Mouse (Mus musculus) gastrocnemius, postnatal 36 days (tissue): ENCODE measurements at regions not wholly inside any gene's neighbourhood (a gene's known extent, or its start where the extent isn't known, plus 50 kb on each side); places are given as distances from the start of the nearest gene placed in this dataset.
A peak's percentile ranks its signal among the peaks of the same experiment; 100 is the strongest.

ENCODE experiments used
- DNase-seq, 2 experiments: peaks; one replicate each; pipeline ENCODE4 v3.0.0; 2022
- intact Hi-C: fragments of 180-260 bp; cut with DNase I; formaldehyde crosslinking; loops from one replicate; pipeline ENCODE4 v1.15.1; 2025

DNA sequence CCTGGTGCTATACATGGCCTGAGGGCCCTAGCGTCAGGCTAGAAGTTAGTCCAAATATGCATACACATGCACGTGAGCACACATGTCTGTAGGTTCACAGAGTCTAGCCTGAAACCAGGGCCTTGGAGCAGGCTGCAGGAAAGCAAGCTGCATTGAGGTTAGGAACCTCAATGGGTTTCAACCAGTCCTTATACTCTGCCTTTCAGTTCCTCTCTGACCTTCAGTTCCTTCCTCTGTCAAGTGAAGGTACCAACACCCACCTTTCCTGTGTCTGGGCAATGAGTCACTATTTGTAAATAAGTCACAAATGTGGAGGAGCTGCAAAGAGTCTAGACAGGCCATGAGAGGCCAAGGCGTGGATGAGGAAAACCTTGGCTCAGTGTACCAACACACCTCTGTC is 89.1 kb upstream of the Zfp703 start:
- DNase-seq = no peak
- intact Hi-C loops = no loop called here

DNA sequence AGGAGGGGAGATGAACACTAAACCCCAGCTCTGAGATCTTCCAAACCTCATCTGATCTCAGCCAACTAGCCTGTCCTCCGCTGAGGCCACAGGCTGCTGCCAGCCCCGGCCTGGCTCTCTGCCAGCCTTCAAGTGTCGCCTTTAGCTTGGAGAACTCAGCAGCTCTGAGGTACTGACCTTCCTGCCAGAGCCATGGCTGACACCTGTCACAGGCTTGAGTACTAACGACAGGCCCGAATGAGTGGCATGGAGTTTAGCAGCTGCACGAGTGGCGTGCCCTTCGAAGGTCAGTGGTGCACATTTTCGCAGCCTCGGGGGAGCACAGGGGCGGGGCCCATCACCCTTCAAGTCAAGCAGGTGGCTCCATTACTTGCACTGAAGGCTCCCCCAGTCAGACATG is 85.2 kb upstream of the Zfp703 start:
- DNase-seq = peak; percentile 54 to 64
- intact Hi-C loops = loop anchor here (5.0 kb wide), 1 partner anchor 80 kb away; no protein-coding TSS in a partner anchor

DNA sequence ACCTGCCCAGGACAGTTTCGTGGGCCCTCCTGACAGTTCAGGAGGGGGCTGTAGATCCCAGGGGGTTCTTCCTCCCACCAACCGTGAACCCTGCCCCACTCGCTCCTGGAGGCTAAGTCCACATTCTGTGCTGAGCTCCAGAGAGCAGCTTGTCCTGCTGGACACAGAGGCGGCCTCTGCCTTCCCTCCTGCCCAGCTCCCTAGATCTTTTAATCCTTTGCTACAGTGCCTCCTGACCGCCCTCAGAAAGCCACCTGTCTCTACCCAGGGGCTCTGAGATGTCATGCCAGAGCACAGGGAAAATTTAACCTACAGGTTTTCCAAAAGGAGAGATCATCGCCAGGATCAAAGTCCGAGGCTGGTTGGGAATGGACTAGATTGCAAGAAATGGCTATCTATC is 84.7 kb upstream of the Zfp703 start:
- intact Hi-C loops = loop anchor here (5.0 kb wide), 1 partner anchor 80 kb away; no protein-coding TSS in a partner anchor

DNA sequence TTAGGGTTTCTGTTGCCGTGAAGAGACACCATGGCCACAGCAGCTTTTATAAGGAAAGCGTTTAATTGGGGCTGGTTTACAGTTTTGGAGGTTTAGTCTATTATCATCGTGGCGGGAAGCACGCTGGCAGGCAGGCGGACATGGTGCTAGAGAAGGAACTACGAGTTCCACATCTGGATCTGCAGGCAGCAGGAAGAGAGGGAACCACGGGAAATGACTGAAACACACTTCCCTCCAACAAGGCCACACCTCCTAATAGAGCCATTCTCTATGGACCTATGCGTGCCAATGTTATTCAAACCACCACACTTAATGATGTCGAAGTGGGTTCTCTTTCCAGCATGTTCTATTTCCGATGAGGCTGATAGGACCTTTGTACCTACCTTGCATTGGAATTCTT is 81.3 kb upstream of the Zfp703 start:
- intact Hi-C loops = no loop called here
- DNase-seq = no peak

More for the DNA sequence above, 84.7 kb upstream of the Zfp703 start:
- DNase-seq = no peak

DNA sequence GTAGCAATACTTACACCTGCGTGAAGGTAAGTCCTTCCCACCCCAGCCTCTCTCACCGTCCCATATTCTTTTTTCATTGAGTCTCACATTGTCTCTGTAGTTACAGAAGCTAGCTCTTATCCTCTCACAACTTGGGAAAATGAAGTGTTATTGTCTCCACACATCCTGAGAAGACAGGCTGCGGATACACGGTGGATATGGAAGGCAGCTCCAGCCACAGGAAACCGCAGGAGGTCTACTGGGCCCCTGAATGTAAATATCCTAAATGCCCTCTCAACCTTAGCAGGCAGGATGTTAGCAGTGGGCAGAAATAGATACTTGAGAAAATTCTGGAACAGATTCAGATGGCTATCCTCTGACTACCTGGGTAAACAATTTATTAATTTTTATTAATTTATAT is 73.8 kb upstream of the Zfp703 start:
- intact Hi-C loops = no loop called here
- DNase-seq = no peak

DNA sequence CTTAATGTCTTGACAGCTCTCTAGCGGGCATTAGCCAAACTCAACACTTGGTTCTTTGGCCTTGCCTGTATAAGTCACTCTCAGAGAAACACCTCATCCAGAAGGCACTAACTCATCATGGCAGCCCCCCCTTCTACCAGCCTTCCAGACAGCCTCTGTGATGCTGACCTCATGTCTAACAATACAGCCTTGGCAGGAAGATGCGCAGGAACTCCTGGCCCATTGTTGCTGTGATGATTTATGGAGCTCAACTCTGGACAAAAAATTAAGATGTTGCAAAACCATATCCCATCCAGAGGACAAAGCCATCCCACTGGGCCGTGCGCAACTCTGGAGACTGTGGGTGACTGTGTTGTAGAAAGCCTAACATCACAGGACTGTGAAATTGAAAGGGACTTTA is 70.9 kb upstream of the Zfp703 start:
- intact Hi-C loops = no loop called here
- no peak for DNase-seq

DNA sequence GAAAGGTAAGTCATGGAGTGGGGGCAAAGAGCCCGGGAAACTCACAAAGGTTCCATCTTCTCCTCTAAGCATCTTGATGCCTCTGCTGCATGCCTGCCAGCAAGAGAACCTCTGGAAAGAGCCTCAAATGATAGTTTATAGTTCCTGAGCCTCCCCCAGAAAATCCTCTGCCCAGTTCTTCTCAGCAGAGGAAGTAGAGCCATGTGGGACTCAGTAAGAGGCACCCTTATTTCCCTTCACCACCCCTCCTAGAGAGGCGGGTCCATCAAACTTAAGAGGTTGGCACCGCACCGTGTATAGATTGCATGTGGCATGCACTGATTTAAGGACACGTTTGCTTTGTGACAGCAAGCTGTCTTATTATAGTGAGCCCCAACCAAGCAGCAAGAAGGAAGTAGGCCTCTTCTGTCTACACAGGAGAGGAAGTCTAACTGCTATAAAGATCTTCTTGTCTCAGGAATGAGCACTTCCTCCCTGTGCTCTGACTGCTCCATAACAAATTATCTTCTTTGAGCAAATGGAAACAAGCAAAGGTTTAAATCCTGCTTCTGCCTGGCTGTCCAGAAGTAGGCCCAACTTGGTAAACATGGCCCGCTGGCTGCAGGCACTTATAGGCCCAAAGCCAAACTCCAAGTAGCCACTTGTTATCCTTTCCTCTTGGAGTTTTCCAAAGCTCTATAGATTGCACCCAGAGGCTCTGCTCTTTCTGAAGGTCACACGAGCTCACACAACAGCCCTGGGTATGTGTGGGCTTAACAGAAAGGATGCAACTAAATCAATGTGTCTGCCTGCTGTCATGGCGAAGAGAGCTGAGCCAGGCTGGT is 69.6 kb upstream of the Zfp703 start:
- intact Hi-C loops = no loop called here
- no peak for DNase-seq

DNA sequence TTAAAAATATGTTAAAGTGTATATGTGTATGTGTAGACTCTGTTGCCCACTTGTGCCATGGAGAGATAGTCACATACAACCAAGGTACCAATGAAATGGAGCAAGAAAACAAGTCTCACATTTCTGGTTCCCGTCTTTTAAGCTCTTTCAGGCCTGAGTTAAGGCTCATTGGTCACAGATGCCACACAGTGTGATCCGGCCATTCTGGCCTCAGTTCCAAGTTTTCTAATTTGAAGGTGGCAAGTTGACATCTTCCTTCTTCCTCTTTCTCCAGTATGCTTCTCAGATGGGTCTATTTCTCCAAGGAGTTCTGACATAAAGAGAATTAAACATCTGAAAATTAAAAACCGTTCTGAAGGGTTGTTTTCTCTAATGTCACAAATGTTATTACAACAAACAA is 66.9 kb upstream of the Zfp703 start:
- DNase-seq = no peak
- intact Hi-C loops = no loop called here

DNA sequence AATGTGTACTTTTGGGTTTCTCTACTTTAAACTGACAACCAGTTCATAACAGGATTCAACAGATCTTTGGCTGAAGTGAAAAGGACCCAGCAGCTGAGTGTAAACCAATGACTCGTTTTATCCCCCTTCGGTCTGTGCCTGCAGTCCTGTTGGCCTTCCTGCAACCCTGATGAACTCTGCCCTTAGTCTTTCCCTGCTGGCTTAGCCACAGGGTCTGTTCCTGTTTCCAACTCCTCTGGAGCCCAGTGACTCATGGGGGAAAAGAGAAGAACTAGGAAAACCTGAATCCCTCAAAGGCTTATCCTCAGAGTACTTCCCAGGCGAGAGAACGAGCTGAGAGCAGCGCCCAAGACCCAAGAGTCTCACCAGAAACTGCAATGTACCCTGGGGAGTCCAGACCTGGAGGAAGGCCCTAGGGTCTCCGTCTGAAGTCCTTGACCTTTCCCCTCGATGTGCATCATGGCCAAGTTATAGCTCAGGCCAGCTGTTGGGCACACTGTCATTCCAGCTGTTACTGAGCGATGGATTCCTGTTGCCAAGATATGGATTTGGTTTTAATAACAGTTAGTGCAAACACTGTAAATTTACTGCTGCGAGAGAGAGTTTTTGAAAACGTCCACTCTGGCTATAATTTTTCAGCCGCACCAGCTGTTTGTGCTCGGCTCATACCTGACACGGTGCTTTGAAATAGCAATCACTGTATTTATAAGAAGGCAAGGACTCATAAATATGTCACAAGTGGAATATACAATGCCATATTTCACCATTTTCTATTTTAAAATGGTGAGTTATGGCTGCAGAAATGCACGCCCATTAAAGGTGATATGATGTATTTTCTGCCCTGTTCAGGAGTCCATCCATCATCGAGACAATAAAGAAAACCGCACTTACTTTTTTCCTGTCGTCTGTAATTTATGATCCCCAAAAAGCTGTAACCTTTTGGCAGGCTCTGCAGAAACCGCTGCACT is 63.3 kb upstream of the Zfp703 start:
- intact Hi-C loops = no loop called here
- DNase-seq = no peak

DNA sequence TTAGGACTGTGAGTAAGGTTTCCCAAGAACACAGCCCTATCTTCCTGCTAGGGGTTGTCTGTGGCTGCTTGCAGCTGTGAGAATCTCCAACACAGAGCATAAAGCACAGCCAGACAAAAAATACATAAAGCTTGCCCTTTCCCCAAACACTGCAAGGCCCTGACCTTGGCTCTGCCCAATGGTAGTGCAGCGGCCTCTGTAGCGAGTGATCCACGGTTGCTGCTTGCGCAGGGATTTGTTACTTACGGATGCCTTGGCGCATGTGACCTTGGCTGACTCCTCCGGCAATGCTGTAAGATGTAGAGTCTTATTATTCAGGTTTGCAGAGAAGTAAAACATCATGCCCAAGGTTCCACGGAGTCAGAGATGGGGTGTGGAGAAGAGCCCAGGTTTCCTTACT is 61.4 kb upstream of the Zfp703 start:
- intact Hi-C loops = no loop called here
- no peak for DNase-seq

DNA sequence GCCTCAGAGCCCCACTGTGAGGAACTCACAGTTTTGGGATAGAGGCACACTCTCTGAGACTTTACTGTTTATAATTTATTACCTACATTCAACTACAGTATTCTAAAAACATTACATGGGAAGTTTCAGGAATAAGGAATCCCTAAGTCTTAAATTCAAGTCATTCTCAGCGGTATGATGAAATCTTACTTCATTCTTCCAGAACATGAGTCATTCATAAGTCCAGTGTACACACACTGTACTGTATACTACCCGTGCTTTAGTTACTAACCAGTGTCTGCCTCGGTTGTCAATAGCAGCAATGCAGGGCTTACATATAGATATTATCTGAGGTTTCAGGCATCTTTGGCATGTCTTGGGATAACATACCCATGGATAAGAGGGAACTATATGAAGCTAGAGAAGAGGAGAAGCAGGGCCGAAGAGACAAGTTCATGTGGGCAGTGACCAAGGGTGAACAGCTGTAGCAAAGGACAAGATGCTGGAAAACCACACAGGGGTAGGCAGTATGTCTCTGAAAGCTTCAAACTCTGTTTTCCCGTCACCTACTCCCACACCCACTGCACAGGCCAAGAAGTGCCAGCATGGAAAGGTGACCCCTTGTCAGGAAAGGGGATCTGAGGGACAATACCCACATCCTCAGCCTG is 55.5 kb upstream of the Zfp703 start:
- DNase-seq = no peak
- intact Hi-C loops = no loop called here

DNA sequence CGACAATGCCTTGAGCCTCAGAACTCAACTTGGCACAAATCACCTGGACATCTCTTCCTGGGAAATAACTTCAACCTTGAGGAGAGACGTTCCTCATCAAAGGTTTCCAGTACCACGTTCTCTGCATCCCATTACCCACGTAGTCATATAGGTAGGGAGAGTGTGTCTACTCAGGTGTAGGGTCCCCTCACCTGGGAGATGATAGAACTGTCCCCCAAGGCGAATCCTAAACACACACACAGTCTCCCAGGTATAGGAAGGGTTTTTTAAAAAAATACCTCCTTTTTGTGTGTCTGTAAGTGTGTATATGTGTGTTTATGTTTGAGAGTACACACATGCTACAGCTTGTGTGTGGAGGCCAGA is 55.0 kb upstream of the Zfp703 start:
- DNase-seq = no peak
- intact Hi-C loops = no loop called here

DNA sequence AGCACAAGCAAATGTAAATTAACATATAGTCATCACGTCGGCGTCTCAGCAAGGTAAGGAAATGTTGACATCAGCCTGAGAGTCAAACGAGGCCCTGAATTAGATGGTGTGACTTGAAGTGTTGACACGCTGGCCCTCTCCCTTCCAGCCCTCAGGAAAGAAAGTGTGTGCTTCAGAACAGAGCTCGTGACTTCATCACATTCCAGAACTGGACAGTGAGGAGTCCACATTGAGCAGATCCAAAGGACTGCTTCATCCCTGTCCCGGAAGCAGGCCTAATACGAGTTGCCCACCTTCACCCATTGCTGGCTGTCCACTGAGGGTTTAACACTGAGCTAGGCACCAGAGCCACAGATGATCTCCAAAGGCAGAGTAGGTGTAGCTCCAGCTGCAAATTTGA is 54.0 kb upstream of the Zfp703 start:
- intact Hi-C loops = no loop called here
- no peak for DNase-seq
